Mouse (Mus musculus) heart, embryonic 14.5 days (tissue): Measurements from ENCODE around the gene Mapk1. TPM values are rescaled to one million over a fixed set of nuclear protein-coding genes. Genes with fewer than 3 reads are reported as not detected.
A peak's percentile ranks its signal among the peaks of the same experiment; 100 is the strongest.

ENCODE experiments used
- ATAC-seq: fragments of 200-750 bp; cut with Nextera tagmentation; 2 replicates; pipeline ENCODE4 v1.8.0; 2017; ENCODE audit warnings: low read depth, moderate TSS enrichment; ENCODE audit not compliant: insufficient number of reproducible peaks, insufficient read depth, low FRiP score
- H3K27ac ChIP-seq, 2 experiments: fragments of 200-500 bp in 1 of 2; fragments of 300-500 bp in 1 of 2; sonication (generic) in 1 of 2; replicated peaks in 1 of 2; 2 replicates each; pipeline ENCODE4 v1.5.1; 2012 to 2014; ENCODE audit warnings: low read depth in 2 of 2, low read length in 2 of 2, control low read depth in 1 of 2, mild to moderate bottlenecking in 1 of 2, mixed read lengths in 1 of 2; ENCODE audit not compliant: control insufficient read depth in 1 of 2, insufficient read depth in 1 of 2
- H3K27me3 ChIP-seq: fragments of 300-500 bp; sonication (generic); 2 replicates; pipeline ENCODE4 v1.6.1; 2014; ENCODE audit warnings: mild to moderate bottlenecking, low read length, control low read depth; ENCODE audit not compliant: control insufficient read depth, insufficient read depth
- H3K36me3 ChIP-seq: fragments of 300-500 bp; sonication (generic); 2 replicates; pipeline ENCODE4 v1.6.1; 2014; ENCODE audit warnings: mild to moderate bottlenecking, control low read depth, low read length, mixed read lengths; ENCODE audit not compliant: control insufficient read depth, insufficient read depth
- H3K4me1 ChIP-seq, 2 experiments: fragments of 200-500 bp in 1 of 2; fragments of 300-500 bp in 1 of 2; sonication (generic) in 1 of 2; 2 replicates each; pipeline ENCODE4 v1.6.1; 2012 to 2014; ENCODE audit warnings: low read length in 2 of 2, control low read depth in 1 of 2, mixed read lengths in 1 of 2; ENCODE audit not compliant: control insufficient read depth in 2 of 2, insufficient read depth in 2 of 2
- H3K4me2 ChIP-seq: fragments of 300-500 bp; sonication (generic); 2 replicates; pipeline ENCODE4 v1.6.1; 2014; ENCODE audit warnings: mild to moderate bottlenecking, low read length
- H3K4me3 ChIP-seq, 2 experiments: fragments of 200-500 bp in 1 of 2; fragments of 300-500 bp in 1 of 2; sonication (generic) in 1 of 2; 2 replicates each; pipeline ENCODE4 v1.5.1; 2012 to 2014; ENCODE audit warnings: low read length in 2 of 2, mild to moderate bottlenecking in 2 of 2, control low read depth in 1 of 2, low read depth in 1 of 2, moderate library complexity in 1 of 2; ENCODE audit not compliant: control insufficient read depth in 1 of 2, insufficient read depth in 1 of 2
- H3K9ac ChIP-seq: fragments of 300-500 bp; sonication (generic); 2 replicates; pipeline ENCODE4 v1.6.1; 2014; ENCODE audit warnings: mild to moderate bottlenecking, low read length
- H3K9me3 ChIP-seq: fragments of 300-500 bp; sonication (generic); 2 replicates; pipeline ENCODE4 v1.6.1; 2016; ENCODE audit warnings: low read length, control low read depth; ENCODE audit not compliant: control insufficient read depth
- WGBS: fragments of 180-500 bp; shearing (Covaris S2); extraction: QIAGEN DNeasy Blood & Tissue Kit; methylation state at CpG from one replicate; pipeline ENCODE4 v1.1.7; 2014; 5-methylcytosine and 5-hydroxymethylcytosine counted together
- polyA plus RNA-seq: library from polyadenylated mRNA; unstranded; fragments of >200 nt; fragmentation: Nextera tagmentation; extraction: Ambion mirVana; gene quantifications from 2 replicates; pipeline ENCODE4 v1.2.1, GENCODE M21; 2014

Mapk1 gene
- 154 and 162 TPM in 2 replicates for polyA plus RNA-seq

- 0% methylated on average over 35 of the region's 35 CpGs for WGBS
- H3K9me3 ChIP-seq = no peaks in the 10 kb centered on the region
- peak; percentile 97 for ATAC-seq
- peaks cover 12% of the 10 kb centered on the region; the same call in 1 of the 2 replicates for H3K36me3 ChIP-seq
- peaks cover 0 to 20% of the 10 kb centered on the region in 2 experiments; a peak in 3 of 4 replicates for H3K4me1 ChIP-seq
- H3K27me3 ChIP-seq = no peaks in the 10 kb centered on the region
- peak within 1 kb of the TSS; percentile 93 to 98 for H3K4me3 ChIP-seq
- H3K9ac ChIP-seq = peak within 1 kb of the TSS; percentile 97
- H3K27ac ChIP-seq = peak within 1 kb of the TSS; percentile 89 to 94
- peak within 1 kb of the TSS; percentile 75 for H3K4me2 ChIP-seq
Measured at GRCm38 (mm10) chr16:16983131-16983533, at the start of gene Mapk1. TSS of gene Mapk1 (plus strand) at chr16:16983382.

GRCm38 (mm10) chr16:16939543-16939942 lies 43.6 kb upstream of the Mapk1 start:
- H3K27me3 ChIP-seq = no peaks in the 10 kb centered on the region
- no peaks in the 10 kb centered on the region for H3K36me3 ChIP-seq
- peaks cover 5% of the 10 kb centered on the region; the same call in 1 of the 2 replicates for H3K9me3 ChIP-seq
- H3K27ac ChIP-seq = no peak overlapping the region
- WGBS = 87% methylated on average over 9 of the region's 9 CpGs
- H3K4me1 ChIP-seq = no peaks in the 10 kb centered on the region
- H3K4me2 ChIP-seq = no peak overlapping the region
- no peak overlapping the region for H3K4me3 ChIP-seq
- no peak overlapping the region for H3K9ac ChIP-seq
- ATAC-seq = no peak

DNA sequence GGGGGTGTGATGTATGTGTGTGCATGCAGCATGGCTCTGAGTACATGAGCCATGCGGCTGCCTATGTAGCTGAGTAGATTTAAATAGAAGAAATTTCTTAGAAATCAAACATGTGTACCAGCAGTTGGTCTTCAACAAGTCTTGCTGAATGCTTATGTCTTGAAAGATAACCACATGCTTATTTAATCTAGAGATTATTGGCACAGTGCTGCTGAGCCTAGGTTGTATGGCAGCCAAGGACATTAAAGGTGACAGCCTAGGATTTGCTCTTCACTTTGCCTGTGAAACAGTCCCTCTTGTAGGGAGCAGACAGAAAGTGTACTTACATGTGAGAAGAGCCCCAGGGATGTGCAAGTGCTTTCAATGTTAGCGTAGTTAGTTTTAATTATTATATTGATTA lies 42.1 kb upstream of the Mapk1 start:
- Histone ChIP-seq H3K4me2 (no peak overlapping the region), H3K27ac (no peak overlapping the region), H3K27me3 (no peaks in the 10 kb centered on the region), H3K9ac (no peak overlapping the region), H3K4me3 (no peak overlapping the region), H3K36me3 (no peaks in the 10 kb centered on the region), H3K4me1 (no peaks in the 10 kb centered on the region), H3K9me3 (peaks cover 5% of the 10 kb centered on the region; the same call in 1 of the 2 replicates)
- WGBS = 91% methylated on average over 2 of the region's 2 CpGs
- ATAC-seq = no peak

- no peak for ATAC-seq
- no peak overlapping the region for H3K4me3 ChIP-seq
- no peak overlapping the region for H3K4me2 ChIP-seq
- no peaks in the 10 kb centered on the region for H3K4me1 ChIP-seq
- 0 out of 2 replicates have a peak, but pooled peaks cover 3% of the 10 kb centered on the region for H3K9me3 ChIP-seq
- no peaks in the 10 kb centered on the region for H3K36me3 ChIP-seq
- H3K27ac ChIP-seq = no peak overlapping the region
- H3K27me3 ChIP-seq = no peaks in the 10 kb centered on the region
- H3K9ac ChIP-seq = no peak overlapping the region
- WGBS = 23% methylated on average over 2 of the region's 5 CpGs
Measured at GRCm38 (mm10) chr16:16958575-16958974, 24.6 kb upstream of the Mapk1 start.

GRCm38 (mm10) chr16:16959907-16960306 lies 23.3 kb upstream of the Mapk1 start:
- no peak overlapping the region for H3K9ac ChIP-seq
- 81% methylated on average over 6 of the region's 6 CpGs for WGBS
- H3K27me3 ChIP-seq = no peaks in the 10 kb centered on the region
- no peak overlapping the region for H3K4me3 ChIP-seq
- no peak for ATAC-seq
- no peaks in the 10 kb centered on the region for H3K36me3 ChIP-seq
- H3K4me2 ChIP-seq = no peak overlapping the region
- no peak overlapping the region for H3K27ac ChIP-seq
- no peaks in the 10 kb centered on the region for H3K4me1 ChIP-seq
- H3K9me3 ChIP-seq = no peaks in the 10 kb centered on the region

DNA sequence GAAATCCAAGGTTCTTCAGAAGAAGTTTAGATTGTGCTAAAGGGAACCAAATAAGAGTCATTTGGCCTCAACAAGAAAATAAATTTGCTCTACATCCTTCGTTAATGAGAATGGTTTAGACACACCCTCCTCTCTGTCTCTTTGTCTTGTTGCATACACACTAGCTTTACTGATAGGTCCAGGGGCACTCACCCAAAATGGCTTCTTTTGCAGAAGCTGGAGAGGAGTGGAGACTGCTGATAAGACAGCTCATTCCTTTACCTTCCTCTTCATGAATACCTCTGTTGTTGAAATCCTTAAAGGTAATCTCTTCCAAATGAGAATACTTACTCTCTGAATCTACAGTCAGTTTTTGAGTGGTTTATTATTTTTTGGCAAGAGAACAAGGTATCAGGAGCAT lies 18.0 kb upstream of the Mapk1 start:
- Histone ChIP-seq H3K27ac (no peak overlapping the region), H3K27me3 (no peaks in the 10 kb centered on the region), H3K9ac (no peak overlapping the region), H3K4me1 (no peaks in the 10 kb centered on the region), H3K36me3 (no peaks in the 10 kb centered on the region), H3K4me2 (no peak overlapping the region), H3K4me3 (no peak overlapping the region), H3K9me3 (no peaks in the 10 kb centered on the region)
- ATAC-seq = no peak
- whole genome bisulfite sequencing = 64% methylated on average over 1 of the region's 1 CpGs

DNA sequence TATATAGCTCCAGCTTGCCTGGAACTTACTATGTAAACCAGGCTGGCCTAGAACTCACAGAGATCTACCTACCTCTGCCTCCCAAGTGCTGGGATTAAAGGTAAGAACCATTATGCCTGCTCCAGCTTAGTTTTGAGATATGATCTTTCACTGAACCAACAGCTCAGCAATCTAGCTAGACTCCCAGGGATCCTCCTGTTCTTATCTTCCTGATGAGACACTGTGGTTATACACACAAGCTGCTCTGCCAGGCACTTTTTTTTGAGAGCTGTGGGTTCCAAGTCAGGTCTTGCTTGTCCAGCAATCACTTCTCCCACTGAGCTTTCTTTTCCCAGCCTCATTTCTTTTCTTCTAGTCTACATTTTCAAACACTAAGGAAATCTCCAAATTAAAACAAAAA lies 16.9 kb upstream of the Mapk1 start:
- H3K9ac ChIP-seq = no peak overlapping the region
- no peaks in the 10 kb centered on the region for H3K36me3 ChIP-seq
- H3K4me2 ChIP-seq = no peak overlapping the region
- H3K4me3 ChIP-seq = no peak overlapping the region
- H3K4me1 ChIP-seq = no peaks in the 10 kb centered on the region
- ATAC-seq = no peak
- H3K27ac ChIP-seq = no peak overlapping the region
- no peaks in the 10 kb centered on the region for H3K9me3 ChIP-seq
- H3K27me3 ChIP-seq = no peaks in the 10 kb centered on the region

DNA sequence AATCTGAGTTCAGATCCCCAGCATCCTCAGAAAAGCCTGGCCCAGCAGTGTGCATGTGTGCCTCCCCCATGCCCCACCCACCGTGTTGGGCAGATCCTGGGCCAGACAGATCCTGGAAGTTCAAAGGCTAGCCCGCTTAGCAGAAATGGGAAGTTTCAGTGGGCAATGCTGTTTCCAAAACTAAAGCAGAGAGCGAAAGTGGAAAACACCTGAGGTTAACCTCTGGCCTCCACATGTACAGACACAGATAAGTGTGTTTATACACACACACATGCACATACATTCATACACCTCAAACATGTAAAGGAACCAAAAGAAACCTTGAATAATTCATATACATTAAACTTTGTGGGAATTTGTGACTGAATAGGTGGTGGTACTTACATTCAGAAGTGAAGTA lies 5.1 kb upstream of the Mapk1 start:
- 76% methylated on average over 3 of the region's 3 CpGs for WGBS
- no peak overlapping the region for H3K27ac ChIP-seq
- no peaks in the 10 kb centered on the region for H3K4me1 ChIP-seq
- H3K9ac ChIP-seq = no peak overlapping the region
- H3K4me3 ChIP-seq = no peak overlapping the region
- H3K27me3 ChIP-seq = no peaks in the 10 kb centered on the region
- no peak for ATAC-seq
- H3K4me2 ChIP-seq = no peak overlapping the region
- H3K9me3 ChIP-seq = peaks cover 8% of the 10 kb centered on the region; the same call in 1 of the 2 replicates
- no peaks in the 10 kb centered on the region for H3K36me3 ChIP-seq
